Comparison of ENCODE assay signal across 8 mouse cellular contexts in genomic region chr5:140749062-140749875, GRCm38 (mm10). TPM values are rescaled to one million over a fixed set of nuclear protein-coding genes. Genes with fewer than 3 reads are reported as not detected.
DNase-seq lines count a peak whose midpoint lies in the region; ATAC-seq lines count a peak whose summit lies in the region.

No protein-coding gene starts in this region.

- ATAC-seq in common myeloid progenitor, adult 5-6 weeks (replicated peaks; ENCODE audit: low read depth, poor library complexity, severe bottlenecking): peak; percentile 85

- intact Hi-C loops in left cerebral cortex, postnatal 25 days (cut with DNase I): loop anchor here (2.0 kb wide), 1 partner anchor 208 kb away; no protein-coding TSS in a partner anchor

- peak; percentile 86 for DNase-seq in adipocyte (ENCODE audit: low spot score)
- peak; percentile 75 for DNase-seq in gastrocnemius, postnatal 10 days
- DNase-seq in hindlimb bud, embryonic 11.5 days (ENCODE audit: extremely low spot score, low read depth, low spot score): peak; percentile 52
- peak; percentile 74 to 76 for DNase-seq in left cerebral cortex, postnatal 25 days (ENCODE audit: low spot score in 2 of 2)
- peak; percentile 86 for DNase-seq in mesoderm, embryonic 11.5 days (ENCODE audit: low read depth, low spot score)
- DNase-seq in right cerebral cortex, postnatal 14 days: peak; percentile 73
- peak; percentile 53 for DNase-seq in yolk sac, embryonic 10.5 days (ENCODE audit: low spot score)

RNA-seq across cellular contexts. Expression of gene Amz1, which starts 25.3 kb away (rescaled TPM):
- 0.10 and 2.4 TPM in 2 replicates for total RNA-seq in common myeloid progenitor, adult 5-6 weeks (2017)
- 1 to 10 TPM in 1 of 2 experiments, under 1 TPM in 1; 0.45 to 1.1 TPM for total RNA-seq in gastrocnemius, postnatal 10 days (2021)
- 10 to 100 TPM; 16.0 to 18.0 TPM for total RNA-seq in left cerebral cortex, postnatal 25 days (2021)

RNA-seq across cellular contexts. Expression of gene Brat1, which starts 44.5 kb away (rescaled TPM):
- 13.1 and 13.6 TPM in 2 replicates for total RNA-seq in common myeloid progenitor, adult 5-6 weeks (2017)
- total RNA-seq in gastrocnemius, postnatal 10 days (2021): 1 to 10 TPM; 8.9 to 9.4 TPM
- total RNA-seq in left cerebral cortex, postnatal 25 days (2021): 10 to 100 TPM; 20.5 to 22.4 TPM

RNA-seq across cellular contexts. Expression of gene Iqce, which starts 47.1 kb away (rescaled TPM):
- 7.9 and 9.8 TPM in 2 replicates for total RNA-seq in common myeloid progenitor, adult 5-6 weeks (2017)
- 1 to 10 TPM; 8.3 to 9.0 TPM for total RNA-seq in gastrocnemius, postnatal 10 days (2021)
- total RNA-seq in left cerebral cortex, postnatal 25 days (2021): 10 to 100 TPM; 43.4 to 50.4 TPM

Comparison
In these comparisons a context has a peak if more than half of its experiments do, and no peak if none do; other contexts are left out.
1. Peak in every context shown above with its lines: DNase-seq and ATAC-seq.